Mouse (Mus musculus) CH12.LX (cell line): ENCODE results near the gene Mkln1. TPM values are rescaled to one million over a fixed set of nuclear protein-coding genes. Genes with fewer than 3 reads are reported as not detected.
A peak's percentile ranks its signal among the peaks of the same experiment; 100 is the strongest.

Experiments used
- DNase-seq: peaks from one replicate; pipeline ENCODE4 v3.0.0-alpha.2; 2013; ENCODE audit errors: extremely low read depth
- H3K27ac ChIP-seq: 2 replicates; pipeline ENCODE4 v1.5.1; 2012; ENCODE audit warnings: low read depth, mild to moderate bottlenecking, control low read depth, moderate library complexity; ENCODE audit not compliant: insufficient read depth
- H3K27me3 ChIP-seq: replicated peaks from 2 replicates; pipeline ENCODE3; 2012; ENCODE audit warnings: inconsistent platforms
- H3K36me3 ChIP-seq, 2 experiments: replicated peaks in 1 of 2; 2 replicates each; pipeline versions ENCODE3 to v1.6.1; 2012; ENCODE audit warnings: inconsistent platforms in 1 of 2, low read length in 1 of 2, mild to moderate bottlenecking in 1 of 2, mixed read lengths in 1 of 2, moderate library complexity in 1 of 2; ENCODE audit not compliant: control insufficient read depth in 1 of 2, insufficient read depth in 1 of 2
- H3K4me1 ChIP-seq, 2 experiments: 2 replicates each; pipeline ENCODE4 v1.6.1; 2012; ENCODE audit warnings: inconsistent platforms in 1 of 2, moderate library complexity in 1 of 2; ENCODE audit not compliant: insufficient read depth in 2 of 2, control insufficient read depth in 1 of 2
- H3K4me2 ChIP-seq: 2 replicates; pipeline ENCODE4 v1.6.1; 2012; ENCODE audit warnings: low read depth, mild to moderate bottlenecking, control low read depth; ENCODE audit not compliant: poor library complexity, insufficient read depth, severe bottlenecking
- H3K4me3 ChIP-seq, 3 experiments: fragments of 150-350 bp in 1 of 3; sonication (generic) in 1 of 3; replicated peaks in 1 of 3; 2 replicates each; pipeline versions ENCODE3 to v1.5.1; 2011 to 2012; ENCODE audit warnings: low read depth in 2 of 3, low read length in 2 of 3, mild to moderate bottlenecking in 2 of 3, moderate library complexity in 2 of 3, control low read depth in 1 of 3, improper control_type of control experiment in 1 of 3, inconsistent platforms in 1 of 3, mixed read lengths in 1 of 3; ENCODE audit not compliant: poor library complexity in 1 of 3
- H3K79me2 ChIP-seq: replicated peaks from 2 replicates; pipeline ENCODE4 v1.6.1; 2012; ENCODE audit warnings: mild to moderate bottlenecking, moderate library complexity; ENCODE audit not compliant: control insufficient read depth, poor library complexity, insufficient read depth, severe bottlenecking; ENCODE audit errors: extremely low read depth
- H3K9ac ChIP-seq: 2 replicates; pipeline ENCODE4 v1.6.1; 2012; ENCODE audit warnings: low read depth, mild to moderate bottlenecking, control low read depth, moderate library complexity; ENCODE audit not compliant: insufficient read depth
- H3K9me3 ChIP-seq: replicated peaks from 2 replicates; pipeline ENCODE3; 2012; ENCODE audit warnings: low read length, inconsistent platforms, mixed read lengths
- BHLHE40 ChIP-seq: IDR thresholded peaks from 2 replicates; pipeline ENCODE4 v1.6.1; 2011; ENCODE audit warnings: mild to moderate bottlenecking, low read depth, low read length, improper control_type of control experiment
- CTCF ChIP-seq, 2 experiments: IDR thresholded peaks in 1 of 2; conservative IDR thresholded peaks in 1 of 2; 2 replicates each; pipeline ENCODE4 v1.5.1; 2011 to 2012; ENCODE audit warnings: low read depth in 2 of 2, low read length in 2 of 2, improper control_type of control experiment in 1 of 2, inconsistent platforms in 1 of 2, mild to moderate bottlenecking in 1 of 2, moderate library complexity in 1 of 2
- KAT2A ChIP-seq: IDR thresholded peaks from 2 replicates; pipeline ENCODE4 v1.6.1; 2012; ENCODE audit warnings: low read length, improper control_type of control experiment, inconsistent platforms; ENCODE audit not compliant: insufficient replicate concordance
- NRF1 ChIP-seq: IDR thresholded peaks from 2 replicates; pipeline ENCODE4 v1.6.1; 2014; ENCODE audit warnings: low read depth, mild to moderate bottlenecking, inconsistent platforms, low read length, improper control_type of control experiment, moderate library complexity
- POLR2AphosphoS2 ChIP-seq: IDR thresholded peaks from 2 replicates; pipeline ENCODE4 v1.6.1; 2011; ENCODE audit warnings: low read depth, low read length, improper control_type of control experiment
- RAD21 ChIP-seq: IDR thresholded peaks from 2 replicates; pipeline ENCODE4 v1.6.1; 2011; ENCODE audit warnings: low read depth, mild to moderate bottlenecking, low read length, improper control_type of control experiment, moderate library complexity
- SMC3 ChIP-seq: IDR thresholded peaks from 2 replicates; pipeline ENCODE4 v1.6.1; 2011; ENCODE audit warnings: low read depth, low read length, improper control_type of control experiment
- dilution Hi-C: fragments of 300-500 bp; cut with MboI; formaldehyde crosslinking; loops from 2 replicates; pipeline ENCODE4 v1.14.3; 2020; ENCODE audit warnings: low sequenced_read_pairs; ENCODE audit not compliant: extremely low pct_unique_long_range_greater_than_20kb, extremely low pct_ligation_motif_present
- in situ Hi-C: fragments of 300-500 bp; cut with MboI; formaldehyde crosslinking; loops from 3 replicates; pipeline ENCODE4 v1.14.3; 2019; ENCODE audit warnings: low sequenced_read_pairs, low pct_ligation_motif_present, low pct_unique_long_range_greater_than_20kb, mixed read lengths
- polyA plus RNA-seq: library from polyadenylated mRNA; unstranded; fragments of >175 nt; gene quantifications from 2 replicates; pipeline ENCODE4 v1.2.1, GENCODE M21; 2012; ENCODE audit warnings: low read depth; ENCODE audit not compliant: insufficient read length
- total RNA-seq, 2 experiments: library from RNA; depleted of rRNA; stranded (reverse); fragments of 300-350 nt in 1 of 2; fragments of >200 nt in 1 of 2; gene quantifications; 2 replicates each; pipeline ENCODE4 v1.2.3; 2012 to 2014

Gene Mkln1
- total and polyA plus RNA-seq, 3 experiments = 79.6 to 127 (median 115) TPM

GRCm38 (mm10) chr6:31368559-31368958, 30.0 kb upstream of the Mkln1 start:
- in situ Hi-C loops = no loop called here
- no peak overlapping the region for H3K27ac ChIP-seq
- H3K9ac ChIP-seq = no peak overlapping the region
- H3K4me2 ChIP-seq = no peak overlapping the region
- no peaks in the 10 kb centered on the region for H3K79me2 ChIP-seq
- H3K36me3 ChIP-seq = no peaks in the 10 kb centered on the region
- H3K9me3 ChIP-seq = peaks cover 3% of the 10 kb centered on the region
- peak in 1 of 2 experiments; percentile 79; a peak in 2 of 4 replicates for TF ChIP-seq CTCF (conservative IDR thresholded peaks at IDR 0.05 in 1 of 2, IDR thresholded peaks at IDR 0.05 in 1 of 2; ENCODE audit: low read depth in 2 of 2, low read length in 2 of 2)
- TF ChIP-seq POLR2AphosphoS2 = no peak
- peak; percentile 38 for TF ChIP-seq RAD21
- TF ChIP-seq SMC3 = peak; percentile 48
- no peaks in the 10 kb centered on the region for H3K27me3 ChIP-seq
- dilution Hi-C loops = no loop called here
- H3K4me3 ChIP-seq = no peak overlapping the region
- peaks cover 0 to 10% of the 10 kb centered on the region in 2 experiments; a peak in 1 of 4 replicates for H3K4me1 ChIP-seq
- no peak for DNase-seq

DNA sequence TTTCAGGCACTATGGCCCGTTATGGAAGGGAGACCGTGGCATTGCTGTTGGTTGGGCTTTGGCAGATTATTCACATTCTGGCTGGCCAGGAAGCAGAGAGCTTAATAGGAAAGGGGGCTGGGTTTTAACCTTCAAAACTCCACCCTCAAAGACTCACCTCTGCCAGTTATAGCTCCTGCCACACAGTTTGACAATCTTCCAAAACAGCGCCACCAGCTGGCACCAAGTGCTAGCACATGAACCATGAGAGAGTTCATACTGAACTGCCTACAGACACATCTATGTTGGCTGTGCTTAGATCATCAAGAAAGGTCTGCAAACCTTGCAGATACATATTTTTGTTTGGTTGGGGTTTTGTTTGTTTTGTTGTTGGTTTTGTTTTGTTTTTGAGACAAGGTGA, 28.7 kb upstream of the Mkln1 start:
- no peaks in the 10 kb centered on the region for H3K79me2 ChIP-seq
- TF ChIP-seq POLR2AphosphoS2 = no peak
- no peak for TF ChIP-seq KAT2A
- peak; percentile 45 for TF ChIP-seq SMC3
- TF ChIP-seq NRF1 = no peak
- peak; percentile 36 to 65; a peak in 3 of 4 replicates for TF ChIP-seq CTCF (conservative IDR thresholded peaks at IDR 0.05 in 1 of 2, IDR thresholded peaks at IDR 0.05 in 1 of 2; ENCODE audit: low read depth in 2 of 2, low read length in 2 of 2)
- peak; percentile 34 for TF ChIP-seq RAD21
- TF ChIP-seq, all 38 proteins: peak for 3
- DNase-seq = peak; percentile 53
- no peaks in the 10 kb centered on the region for H3K36me3 ChIP-seq
- H3K4me1 ChIP-seq = peaks cover 0 to 10% of the 10 kb centered on the region in 2 experiments; a peak in 1 of 4 replicates
- H3K27ac ChIP-seq = no peak overlapping the region
- in situ Hi-C loops (no loop called here), dilution Hi-C loops (no loop called here)
- no peaks in the 10 kb centered on the region for H3K9me3 ChIP-seq
- no peak overlapping the region for H3K4me3 ChIP-seq
- no peak overlapping the region for H3K9ac ChIP-seq
- H3K27me3 ChIP-seq = no peaks in the 10 kb centered on the region
- no peak overlapping the region for H3K4me2 ChIP-seq

GRCm38 (mm10) chr6:31370550-31371061, 27.9 kb upstream of the Mkln1 start:
- Histone ChIP-seq H3K4me3 (no peak overlapping the region), H3K9me3 (no peaks in the 10 kb centered on the region), H3K79me2 (no peaks in the 10 kb centered on the region), H3K27ac (no peak overlapping the region), H3K4me2 (no peak overlapping the region), H3K36me3 (no peaks in the 10 kb centered on the region), H3K27me3 (no peaks in the 10 kb centered on the region), H3K4me1 (peaks cover 0 to 10% of the 10 kb centered on the region in 2 experiments; a peak in 1 of 4 replicates), H3K9ac (no peak overlapping the region)
- 0 out of 2 replicates have a peak, but pooled peaks have one; percentile 19 for TF ChIP-seq BHLHE40
- no peak for TF ChIP-seq RAD21
- in situ Hi-C loops (no loop called here), dilution Hi-C loops (no loop called here)
- no peak for DNase-seq
